In the genomic region with DNA sequence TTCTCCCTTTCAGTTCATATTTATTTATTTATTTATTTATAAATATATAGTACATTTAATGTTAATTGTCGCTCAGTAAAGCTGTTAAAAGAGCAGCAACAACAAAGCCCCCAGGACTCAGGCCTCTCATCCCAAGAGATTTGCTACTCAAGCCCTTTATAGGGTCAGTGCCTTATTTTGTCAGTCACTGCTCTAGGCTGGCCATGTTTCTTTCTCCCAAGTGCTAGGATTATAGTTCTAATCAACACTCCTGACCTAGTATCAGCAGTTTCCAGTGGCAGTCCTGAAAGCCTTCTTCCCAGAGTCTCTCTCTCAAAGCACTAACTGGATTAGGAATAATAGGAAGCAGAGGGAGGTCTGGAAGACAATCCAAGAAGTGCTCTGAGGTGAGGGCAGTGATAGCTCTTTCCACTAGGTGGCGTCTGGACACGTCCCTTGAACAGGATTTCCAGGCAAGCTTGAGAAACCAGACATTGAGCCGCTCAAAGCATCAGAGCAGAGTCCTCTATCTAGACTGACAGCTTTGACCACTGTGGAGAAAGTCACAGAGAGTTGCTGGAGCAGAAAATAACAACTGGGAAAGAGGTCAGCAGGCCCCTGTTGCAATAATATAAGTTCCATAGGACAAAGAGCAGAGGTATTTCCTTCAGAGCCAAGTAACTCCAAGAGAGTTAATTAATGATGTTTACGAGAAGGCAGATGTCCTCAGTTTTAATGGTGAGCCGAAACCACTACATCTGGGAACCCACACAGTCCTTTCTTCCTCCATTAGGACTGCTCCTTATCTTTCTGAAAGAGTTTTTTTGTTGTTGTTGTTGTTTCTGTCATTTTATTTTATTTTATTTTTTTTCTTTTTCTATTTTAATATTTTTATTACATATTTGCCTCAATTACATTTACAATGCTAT, we compare ENCODE assay signal across 9 mouse cellular contexts. TPM values are rescaled to one million over a fixed set of nuclear protein-coding genes. Genes with fewer than 3 reads are reported as not detected.
A peak's percentile ranks its signal among the peaks of the same experiment; 100 is the strongest.
DNase-seq lines count a peak whose midpoint lies in the region; ATAC-seq and TF ChIP-seq lines count a peak whose summit lies in the region.
"Had no signal": no experiment of that assay in that cellular context is flagged by ENCODE, and none has a peak within 500 bp of the region (broad histone marks: within the 10 kb centered on the region; RNA-seq: fewer than 3 reads in every experiment).

No protein-coding gene starts in this region.

- no peaks in the 10 kb centered on the region for H3K4me1 ChIP-seq in G1E (ENCODE audit: insufficient read depth, low read depth, low read length)
- no peaks in the 10 kb centered on the region for H3K4me1 ChIP-seq in forebrain, embryonic 10.5 days
- H3K4me1 ChIP-seq in neural tube, embryonic 15.5 days = no peaks in the 10 kb centered on the region
- H3K4me1 ChIP-seq: limb, embryonic 15.5 days had no signal

- peak; percentile 70 for ATAC-seq in G1E (ENCODE audit: extremely low read depth, insufficient number of reproducible peaks, low FRiP score, poor library complexity, severe bottlenecking)
- peak; percentile 85; the same call in 1 of the 2 replicates for ATAC-seq in neural tube, embryonic 15.5 days (ENCODE audit: low FRiP score)

- TF ChIP-seq POLR2A in brain, embryonic 14.5 days (IDR thresholded peaks at IDR 0.05; ENCODE audit: borderline replicate concordance, extremely low read depth, insufficient read depth, insufficient read length, poor library complexity, severe bottlenecking) = no peak

- no peak overlapping the region for H3K4me2 ChIP-seq in neural tube, embryonic 15.5 days
- H3K4me2 ChIP-seq: limb, embryonic 15.5 days had no signal

- 28% methylated on average over 6 of the region's 6 CpGs for WGBS in forebrain, embryonic 10.5 days
- 36% methylated on average over 6 of the region's 6 CpGs for WGBS in neural tube, embryonic 15.5 days

- peak; percentile 49 for TF ChIP-seq CTCF in G1E (IDR thresholded peaks at IDR 0.05; ENCODE audit: low read depth, low read length)
- TF ChIP-seq CTCF in brain, embryonic 14.5 days (IDR thresholded peaks at IDR 0.05; ENCODE audit: borderline replicate concordance, extremely low read depth, insufficient read depth, insufficient read length) = peak; percentile 76

- H3K9me3 ChIP-seq in G1E (replicated peaks) = no peaks in the 10 kb centered on the region
- H3K9me3 ChIP-seq in forebrain, embryonic 10.5 days = no peaks in the 10 kb centered on the region
- no peaks in the 10 kb centered on the region for H3K9me3 ChIP-seq in neural tube, embryonic 15.5 days (replicated peaks)
- H3K9me3 ChIP-seq: limb, embryonic 15.5 days had no signal

- intact Hi-C loops in heart, postnatal 14 days (cut with DNase I) = loop anchor here (1.0 kb wide), 1 partner anchor 173 kb away; no protein-coding TSS in a partner anchor

- no peaks in the 10 kb centered on the region for H3K36me3 ChIP-seq in G1E (replicated peaks)
- no peaks in the 10 kb centered on the region for H3K36me3 ChIP-seq in forebrain, embryonic 10.5 days (replicated peaks)
- H3K36me3 ChIP-seq in neural tube, embryonic 15.5 days = no peaks in the 10 kb centered on the region
- H3K36me3 ChIP-seq: limb, embryonic 15.5 days had no signal

- H3K4me3 ChIP-seq in G1E (ENCODE audit: low read depth, low read length) = no peak overlapping the region
- no peak overlapping the region for H3K4me3 ChIP-seq in forebrain, embryonic 10.5 days
- H3K4me3 ChIP-seq in neural tube, embryonic 15.5 days (replicated peaks) = no peak overlapping the region
- H3K4me3 ChIP-seq: limb, embryonic 15.5 days had no signal

- H3K27me3 ChIP-seq in G1E (ENCODE audit: insufficient read depth, low read length) = no peaks in the 10 kb centered on the region
- H3K27me3 ChIP-seq in forebrain, embryonic 10.5 days (ENCODE audit: poor library complexity, severe bottlenecking) = no peaks in the 10 kb centered on the region
- H3K27me3 ChIP-seq in neural tube, embryonic 15.5 days (replicated peaks) = no peaks in the 10 kb centered on the region
- H3K27me3 ChIP-seq: limb, embryonic 15.5 days had no signal

- DNase-seq in G1E (ENCODE audit: low spot score) = peak; percentile 1
- DNase-seq in brain, embryonic 14.5 days (ENCODE audit: low read depth) = peak; percentile 84
- DNase-seq in forebrain, embryonic 10.5 days (ENCODE audit: extremely low spot score, low spot score) = peak; percentile 72
- peak; percentile 45 to 69 for DNase-seq in heart, postnatal 14 days
- peak; percentile 77 to 83 for DNase-seq in kidney, postnatal 4 days
- DNase-seq in lung, adult 18-20 months = peak; percentile 46 to 56
- DNase-seq in urinary bladder, postnatal 36 days (ENCODE audit: low spot score in 2 of 2) = peak; percentile 44 to 59

- no peak overlapping the region for H3K27ac ChIP-seq in forebrain, embryonic 10.5 days
- H3K27ac ChIP-seq in neural tube, embryonic 15.5 days (replicated peaks) = no peak overlapping the region
- H3K27ac ChIP-seq: limb, embryonic 15.5 days had no signal

- H3K9ac ChIP-seq in neural tube, embryonic 15.5 days (replicated peaks) = no peak overlapping the region
- H3K9ac ChIP-seq: limb, embryonic 15.5 days had no signal

RNA-seq across cellular contexts. Expression of a gene that starts 39.9 kb away (rescaled TPM):
- total RNA-seq in G1E (2014; fragmentation: Nextera tagmentation) (not detected in 2 replicates), G1E (2017) (not detected in 2 replicates)
- not detected in 2 replicates for polyA plus RNA-seq in G1E (2012)
- polyA plus RNA-seq in brain, embryonic 14.5 days (2012; rRNA removed) = 0.11 TPM in 1 of 2 replicates, not detected in the other
- polyA plus RNA-seq in forebrain, embryonic 10.5 days (2016; fragmentation: Nextera tagmentation; extraction: Ambion mirVana) = not detected in 2 replicates
- total RNA-seq in heart, postnatal 14 days (2021) = not detected
- 0.27 TPM in 1 of 2 replicates, not detected in the other for polyA plus RNA-seq in neural tube, embryonic 15.5 days (2015; fragmentation: Nextera tagmentation; extraction: Ambion mirVana)

Comparison
In these comparisons a context has a peak if more than half of its experiments do, and no peak if none do; other contexts are left out.
1. DNase-seq: peak in every context shown above with its lines; median percentile 84 in brain, embryonic 14.5 days; 80 in kidney, postnatal 4 days; 72 in forebrain, embryonic 10.5 days; 57 in heart, postnatal 14 days; 52 in urinary bladder, postnatal 36 days; 51 in lung, adult 18-20 months; 1 in G1E.